Mouse (Mus musculus) limb, embryonic 10.5 days (tissue): ENCODE measurements around the gene Flrt2. TPM values are rescaled to one million over a fixed set of nuclear protein-coding genes. Genes with fewer than 3 reads are reported as not detected.

ENCODE experiments used
- DNase-seq: peaks from one replicate; pipeline ENCODE4 v3.0.0-alpha.2; 2017; ENCODE audit warnings: low spot score
- H3K27ac ChIP-seq: fragments of 300-500 bp; sonication (generic); 2 replicates; pipeline ENCODE4 v1.5.1; 2016; ENCODE audit warnings: mild to moderate bottlenecking
- H3K27me3 ChIP-seq: fragments of 300-500 bp; sonication (generic); 2 replicates; pipeline ENCODE4 v1.6.1; 2016; ENCODE audit warnings: low read depth, mild to moderate bottlenecking; ENCODE audit not compliant: poor library complexity, severe bottlenecking
- H3K36me3 ChIP-seq: fragments of 300-500 bp; sonication (generic); 2 replicates; pipeline ENCODE4 v1.6.1; 2016; ENCODE audit warnings: mild to moderate bottlenecking, moderate library complexity
- H3K4me1 ChIP-seq: fragments of 300-500 bp; sonication (generic); 2 replicates; pipeline ENCODE4 v1.6.1; 2016
- H3K4me3 ChIP-seq: fragments of 300-500 bp; sonication (generic); 2 replicates; pipeline ENCODE4 v1.5.1; 2016; ENCODE audit warnings: mild to moderate bottlenecking, moderate library complexity
- H3K9me3 ChIP-seq: fragments of 300-500 bp; sonication (generic); replicated peaks from 2 replicates; pipeline ENCODE4 v1.6.1; 2016; ENCODE audit warnings: mild to moderate bottlenecking
- WGBS: fragments of 180-500 bp; shearing (Covaris S2); methylation state at CpG from one replicate; pipeline ENCODE4 v1.1.7; 2016; 5-methylcytosine and 5-hydroxymethylcytosine counted together
- polyA plus RNA-seq: library from polyadenylated mRNA; unstranded; fragments of >200 nt; fragmentation: Nextera tagmentation; extraction: Ambion mirVana; gene quantifications from 2 replicates; pipeline ENCODE4 v1.2.1, GENCODE M21; 2016

Flrt2 gene
- polyA plus RNA-seq, 1 experiment from 2014 or later = 15.2 TPM

DNA sequence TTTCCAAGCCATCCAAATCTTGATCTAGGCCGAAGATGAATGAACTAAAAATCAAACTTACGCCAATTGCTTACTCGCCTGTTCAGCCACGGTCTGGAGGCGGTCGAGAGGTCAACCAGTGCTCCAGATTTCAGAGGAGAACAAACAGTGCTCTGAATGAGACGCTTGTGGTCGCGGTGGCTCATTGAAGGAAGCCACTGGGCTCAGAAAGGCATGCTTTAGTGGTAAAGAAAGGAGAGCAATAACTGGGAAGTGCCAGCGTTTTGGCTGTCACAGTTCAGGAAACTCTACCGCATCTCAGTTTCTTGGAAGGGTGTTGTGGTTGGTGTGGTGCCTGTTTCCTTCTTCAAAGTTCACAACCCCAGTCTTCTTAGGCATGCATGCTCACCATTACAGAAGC is 49.3 kb downstream of the Flrt2 start:
- 85% methylated on average over 11 of the region's 11 CpGs for WGBS
- Histone ChIP-seq H3K27ac (no peak overlapping the region), H3K4me1 (0 out of 2 replicates have a peak, but pooled peaks cover 5% of the 10 kb centered on the region), H3K27me3 (no peaks in the 10 kb centered on the region), H3K4me3 (no peak overlapping the region), H3K36me3 (no peaks in the 10 kb centered on the region), H3K9me3 (no peaks in the 10 kb centered on the region)
- no peak for DNase-seq

DNA sequence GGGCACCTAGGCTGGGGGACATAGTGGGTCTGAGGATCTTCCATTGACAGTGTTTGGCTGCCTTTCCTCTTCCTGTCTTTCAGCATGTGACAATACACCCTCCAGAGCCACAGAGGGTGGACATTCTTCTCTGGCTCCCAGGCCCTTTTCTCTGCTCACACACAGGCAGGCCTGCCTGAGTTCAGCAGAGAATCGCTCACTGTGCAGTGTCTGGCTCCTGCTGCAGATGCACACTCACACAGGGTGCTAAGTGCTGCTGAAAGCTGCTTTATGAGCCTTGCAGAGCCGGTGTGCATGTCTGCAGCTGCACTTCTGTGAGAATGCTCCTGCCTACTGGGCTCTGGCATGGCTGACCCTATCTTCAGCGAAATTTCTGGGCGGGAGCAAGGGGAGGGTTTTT is 52.3 kb downstream of the Flrt2 start:
- H3K36me3 ChIP-seq = no peaks in the 10 kb centered on the region
- no peak for DNase-seq
- H3K27ac ChIP-seq = no peak overlapping the region
- no peaks in the 10 kb centered on the region for H3K27me3 ChIP-seq
- no peaks in the 10 kb centered on the region for H3K9me3 ChIP-seq
- 70% methylated on average over 4 of the region's 4 CpGs for WGBS
- H3K4me3 ChIP-seq = no peak overlapping the region
- 0 out of 2 replicates have a peak, but pooled peaks cover 5% of the 10 kb centered on the region for H3K4me1 ChIP-seq

DNA sequence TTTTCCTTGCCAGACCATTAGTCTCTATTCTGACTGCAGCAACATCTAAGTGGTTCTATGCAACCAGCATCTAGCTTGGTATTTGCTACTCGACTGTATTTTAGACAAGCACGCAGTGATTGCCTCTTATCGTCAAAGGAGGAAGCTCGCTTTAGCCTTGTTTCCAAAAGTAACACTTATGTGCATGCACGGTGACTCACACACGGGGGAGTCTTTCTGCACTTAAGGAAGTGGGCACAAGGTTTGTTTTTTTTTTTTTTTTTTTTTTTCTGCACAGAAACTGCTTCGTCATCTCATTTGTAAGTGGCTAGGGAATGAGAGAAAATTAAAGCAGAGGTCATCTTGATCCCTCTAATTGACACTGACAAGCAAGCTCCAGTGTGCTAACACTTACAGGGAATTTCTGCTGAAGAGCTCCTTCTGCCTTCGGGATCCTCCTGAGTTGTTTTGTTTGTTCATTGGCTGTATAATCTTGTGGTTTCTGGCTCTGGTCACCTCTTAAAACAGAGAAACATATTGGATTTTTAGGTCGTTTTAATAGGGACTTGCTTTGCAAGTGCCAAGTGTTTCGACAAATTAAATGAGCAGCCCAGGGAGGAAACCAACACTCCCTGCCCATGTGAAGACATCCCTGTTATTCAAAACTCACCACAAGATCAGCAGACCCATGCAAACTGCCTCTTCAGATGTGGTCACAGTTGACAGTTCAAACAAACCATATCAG is 55.0 kb downstream of the Flrt2 start:
- 83% methylated on average over 10 of the region's 10 CpGs for WGBS
- Histone ChIP-seq H3K27me3 (no peaks in the 10 kb centered on the region), H3K4me3 (no peak overlapping the region), H3K36me3 (no peaks in the 10 kb centered on the region), H3K4me1 (0 out of 2 replicates have a peak, but pooled peaks cover 5% of the 10 kb centered on the region), H3K27ac (no peak overlapping the region), H3K9me3 (no peaks in the 10 kb centered on the region)
- no peak for DNase-seq

DNA sequence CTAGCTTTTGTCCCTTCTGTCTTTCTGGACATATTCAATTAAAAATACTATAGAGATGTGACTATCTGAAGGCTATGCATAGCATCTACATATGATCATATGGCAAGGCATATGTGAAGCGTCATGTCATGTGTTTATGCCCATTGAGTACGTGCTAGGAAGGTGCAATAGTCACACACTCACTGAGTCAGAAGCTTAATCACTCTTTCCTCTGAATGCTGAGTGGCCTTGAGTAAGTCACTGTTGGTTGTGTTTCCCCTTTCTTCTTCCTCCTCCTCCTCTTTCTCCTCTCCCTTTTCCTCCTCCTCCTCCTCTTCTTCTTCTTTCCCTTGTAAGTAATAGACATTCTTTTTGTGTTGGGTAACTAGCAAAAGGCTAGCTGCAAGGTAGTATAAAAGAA is 56.7 kb downstream of the Flrt2 start:
- Histone ChIP-seq H3K27ac (no peak overlapping the region), H3K9me3 (no peaks in the 10 kb centered on the region), H3K36me3 (no peaks in the 10 kb centered on the region), H3K4me3 (no peak overlapping the region), H3K4me1 (0 out of 2 replicates have a peak, but pooled peaks cover 5% of the 10 kb centered on the region), H3K27me3 (no peaks in the 10 kb centered on the region)
- WGBS = 93% methylated on average over 2 of the region's 2 CpGs
- DNase-seq = no peak

DNA sequence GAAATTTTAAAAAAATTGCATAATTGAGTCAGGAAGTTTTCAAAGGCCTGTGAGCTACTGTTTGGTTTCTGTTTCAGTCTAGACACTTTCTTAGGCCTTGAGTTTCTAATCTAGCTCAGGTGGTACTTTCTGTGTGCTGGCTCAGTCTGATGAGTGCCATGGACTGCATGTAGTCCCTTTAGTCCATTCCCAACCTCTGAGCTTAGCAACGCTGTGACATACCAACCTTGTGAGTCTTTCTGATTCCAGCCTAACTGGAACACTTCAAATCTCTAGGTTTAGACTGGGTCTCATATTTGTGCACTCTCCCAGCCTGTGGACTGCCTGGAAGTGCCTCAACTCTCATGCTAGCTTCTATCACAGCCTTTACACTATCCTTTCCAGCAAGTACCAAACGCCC is 57.2 kb downstream of the Flrt2 start:
- Histone ChIP-seq H3K27me3 (no peaks in the 10 kb centered on the region), H3K4me3 (no peak overlapping the region), H3K36me3 (no peaks in the 10 kb centered on the region), H3K9me3 (no peaks in the 10 kb centered on the region), H3K4me1 (0 out of 2 replicates have a peak, but pooled peaks cover 3% of the 10 kb centered on the region), H3K27ac (no peak overlapping the region)
- 80% methylated on average over 2 of the region's 2 CpGs for WGBS
- DNase-seq = no peak

DNA sequence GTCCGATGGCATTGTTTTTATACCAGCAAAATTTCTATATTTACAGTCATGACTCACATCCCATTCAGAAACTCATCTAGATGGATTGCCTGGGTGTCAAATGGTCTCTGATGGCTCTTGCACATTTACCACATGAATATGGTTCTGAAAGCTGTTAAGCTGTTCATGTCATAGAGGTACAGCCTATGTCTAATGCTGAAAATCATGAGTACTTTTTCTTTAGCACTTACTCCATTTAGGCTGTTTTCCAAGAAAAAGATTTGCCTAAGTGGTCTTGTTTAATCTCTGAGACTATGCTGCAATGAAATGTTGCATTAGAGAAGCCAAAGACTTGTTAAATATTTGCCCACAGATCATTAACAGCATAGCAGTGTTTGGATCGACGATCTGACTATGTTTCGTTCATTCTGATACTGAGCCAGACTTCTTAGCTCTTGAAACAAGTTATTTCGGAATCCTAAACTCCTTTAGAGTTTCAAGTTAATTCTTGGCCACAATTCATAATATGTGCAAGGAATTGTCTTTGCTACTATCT is 67.3 kb downstream of the Flrt2 start:
- 96% methylated on average over 5 of the region's 5 CpGs for WGBS
- H3K27me3 ChIP-seq = no peaks in the 10 kb centered on the region
- H3K4me3 ChIP-seq = no peak overlapping the region
- no peaks in the 10 kb centered on the region for H3K36me3 ChIP-seq
- H3K9me3 ChIP-seq = no peaks in the 10 kb centered on the region
- no peaks in the 10 kb centered on the region for H3K4me1 ChIP-seq
- H3K27ac ChIP-seq = no peak overlapping the region
- DNase-seq = no peak

DNA sequence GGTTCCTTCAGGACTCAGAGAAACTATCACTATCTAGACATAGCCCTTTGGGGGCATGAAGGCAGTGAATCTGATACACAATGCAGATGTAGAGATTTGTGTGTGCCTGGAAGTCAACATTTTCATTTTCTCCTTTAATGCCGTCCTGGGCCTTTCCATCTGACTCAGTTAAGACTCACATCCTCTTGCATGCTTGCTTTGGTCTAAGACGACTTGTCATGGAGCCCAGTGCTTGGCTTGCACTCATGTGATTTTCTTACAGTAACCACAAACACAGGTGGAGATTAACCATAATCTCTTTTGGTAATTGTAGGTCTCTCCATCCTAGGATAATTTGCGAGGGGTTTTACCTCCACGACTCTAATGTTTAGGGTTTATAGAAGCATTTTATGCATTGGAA is 73.2 kb downstream of the Flrt2 start:
- no peaks in the 10 kb centered on the region for H3K36me3 ChIP-seq
- no peak for DNase-seq
- WGBS = 93% methylated on average over 4 of the region's 4 CpGs
- H3K27ac ChIP-seq = no peak overlapping the region
- H3K4me1 ChIP-seq = no peaks in the 10 kb centered on the region
- H3K27me3 ChIP-seq = no peaks in the 10 kb centered on the region
- no peak overlapping the region for H3K4me3 ChIP-seq
- H3K9me3 ChIP-seq = no peaks in the 10 kb centered on the region

DNA sequence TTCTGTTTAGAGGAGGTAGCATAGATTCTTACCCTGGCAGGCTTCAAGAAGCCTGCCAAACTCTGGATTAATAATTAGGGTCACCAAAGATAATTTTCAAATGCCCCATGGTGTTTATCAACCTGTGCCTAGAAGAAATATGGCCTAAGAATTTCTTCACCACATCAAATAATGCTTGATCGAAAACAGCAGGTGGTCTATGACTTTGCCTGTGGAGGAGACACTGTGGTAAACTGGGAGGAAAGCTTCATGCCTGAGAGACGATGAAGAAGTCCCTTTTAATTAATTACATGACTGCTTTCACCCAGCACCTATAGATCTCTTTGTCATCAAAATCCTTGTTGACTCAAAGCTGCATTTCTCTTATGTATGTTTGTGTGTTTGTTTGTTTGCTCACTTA is 77.0 kb downstream of the Flrt2 start:
- no peak overlapping the region for H3K27ac ChIP-seq
- no peak for DNase-seq
- WGBS = 84% methylated on average over 2 of the region's 2 CpGs
- no peaks in the 10 kb centered on the region for H3K36me3 ChIP-seq
- no peak overlapping the region for H3K4me3 ChIP-seq
- no peaks in the 10 kb centered on the region for H3K27me3 ChIP-seq
- H3K4me1 ChIP-seq = no peaks in the 10 kb centered on the region
- H3K9me3 ChIP-seq = no peaks in the 10 kb centered on the region

DNA sequence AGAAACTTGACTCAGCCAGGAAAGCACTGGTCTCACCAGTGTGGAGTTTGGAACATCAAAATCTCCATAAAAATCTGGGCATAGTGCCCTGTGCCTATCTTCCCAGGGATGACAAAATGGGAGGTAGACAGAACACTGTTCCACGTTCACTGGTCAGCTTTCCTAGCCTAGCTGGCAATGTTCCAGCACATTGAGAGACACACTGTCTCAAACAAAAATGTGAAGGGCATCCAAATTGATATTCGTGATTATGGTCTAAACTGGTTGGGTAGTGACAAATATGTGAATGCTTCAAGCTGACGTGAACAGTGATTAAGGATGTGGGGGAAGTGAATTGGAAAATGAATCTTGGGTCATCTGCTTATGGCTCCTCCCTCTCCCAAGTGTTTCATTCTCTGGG is 78.2 kb downstream of the Flrt2 start:
- no peak overlapping the region for H3K27ac ChIP-seq
- no peaks in the 10 kb centered on the region for H3K36me3 ChIP-seq
- no peaks in the 10 kb centered on the region for H3K27me3 ChIP-seq
- H3K9me3 ChIP-seq = no peaks in the 10 kb centered on the region
- no peak for DNase-seq
- WGBS = 93% methylated on average over 3 of the region's 3 CpGs
- peaks cover 11% of the 10 kb centered on the region for H3K4me1 ChIP-seq
- H3K4me3 ChIP-seq = no peak overlapping the region

DNA sequence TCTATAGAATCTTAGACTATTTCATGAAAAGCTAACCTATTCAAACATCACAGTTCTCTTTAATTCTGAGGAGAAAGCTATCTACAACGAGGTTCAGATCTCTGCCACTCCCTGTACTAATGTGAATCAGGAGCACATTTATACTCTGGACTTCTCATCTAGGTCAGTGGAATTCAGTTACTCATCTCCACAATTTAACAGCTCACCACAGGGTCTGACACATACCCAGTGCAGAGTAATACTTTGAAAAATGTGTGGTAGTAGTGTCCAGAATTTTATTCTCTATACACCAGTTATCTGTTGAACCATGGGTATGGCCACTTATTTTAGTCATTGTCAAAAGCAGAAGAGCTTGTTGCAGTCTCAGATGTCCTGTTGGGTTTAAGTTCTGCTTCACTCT is 98.1 kb downstream of the Flrt2 start:
- Histone ChIP-seq H3K36me3 (no peaks in the 10 kb centered on the region), H3K4me3 (no peak overlapping the region), H3K27me3 (no peaks in the 10 kb centered on the region), H3K4me1 (no peaks in the 10 kb centered on the region), H3K27ac (no peak overlapping the region), H3K9me3 (no peaks in the 10 kb centered on the region)
- WGBS = 72% methylated on average over 1 of the region's 1 CpGs
- no peak for DNase-seq

DNA sequence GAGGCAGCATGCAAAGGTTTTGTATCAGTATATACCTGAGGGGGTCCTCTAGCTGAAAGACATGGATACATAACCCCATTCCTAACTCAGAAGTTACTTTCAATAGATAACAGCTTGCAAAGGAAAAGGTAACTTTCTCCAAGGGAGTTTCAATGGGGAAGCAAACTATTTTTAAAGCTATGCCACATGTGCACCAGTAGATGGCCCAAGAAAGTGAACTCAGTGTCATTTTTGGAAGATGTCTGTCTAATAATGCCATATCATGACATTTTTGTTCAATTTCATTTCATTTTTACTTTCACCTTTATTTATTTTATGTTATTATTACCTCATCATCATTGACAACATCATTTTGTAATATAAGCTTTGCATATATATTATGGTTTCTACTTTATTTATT is 124.6 kb downstream of the Flrt2 start:
- no peaks in the 10 kb centered on the region for H3K4me1 ChIP-seq
- no peaks in the 10 kb centered on the region for H3K9me3 ChIP-seq
- no peak overlapping the region for H3K4me3 ChIP-seq
- no peak for DNase-seq
- no peaks in the 10 kb centered on the region for H3K27me3 ChIP-seq
- H3K36me3 ChIP-seq = no peaks in the 10 kb centered on the region
- no peak overlapping the region for H3K27ac ChIP-seq
